Mouse (Mus musculus): ENCODE results near the gene Tgfa.

GRCm38 (mm10) chr6:86154006-86154405 lies 41.0 kb upstream of the Tgfa start:
- no peak for TF ChIP-seq CTCF (IDR thresholded peaks at IDR 0.05)
- TF ChIP-seq EP300 (IDR thresholded peaks at IDR 0.05; ENCODE audit: insufficient read depth, low read depth, low read length): no peak
- no peak for TF ChIP-seq POLR2A (IDR thresholded peaks at IDR 0.05; ENCODE audit: insufficient read depth, low read depth, low read length)
